Mouse (Mus musculus): ENCODE data around the gene Acvr2b.

Acvr2b gene

DNA sequence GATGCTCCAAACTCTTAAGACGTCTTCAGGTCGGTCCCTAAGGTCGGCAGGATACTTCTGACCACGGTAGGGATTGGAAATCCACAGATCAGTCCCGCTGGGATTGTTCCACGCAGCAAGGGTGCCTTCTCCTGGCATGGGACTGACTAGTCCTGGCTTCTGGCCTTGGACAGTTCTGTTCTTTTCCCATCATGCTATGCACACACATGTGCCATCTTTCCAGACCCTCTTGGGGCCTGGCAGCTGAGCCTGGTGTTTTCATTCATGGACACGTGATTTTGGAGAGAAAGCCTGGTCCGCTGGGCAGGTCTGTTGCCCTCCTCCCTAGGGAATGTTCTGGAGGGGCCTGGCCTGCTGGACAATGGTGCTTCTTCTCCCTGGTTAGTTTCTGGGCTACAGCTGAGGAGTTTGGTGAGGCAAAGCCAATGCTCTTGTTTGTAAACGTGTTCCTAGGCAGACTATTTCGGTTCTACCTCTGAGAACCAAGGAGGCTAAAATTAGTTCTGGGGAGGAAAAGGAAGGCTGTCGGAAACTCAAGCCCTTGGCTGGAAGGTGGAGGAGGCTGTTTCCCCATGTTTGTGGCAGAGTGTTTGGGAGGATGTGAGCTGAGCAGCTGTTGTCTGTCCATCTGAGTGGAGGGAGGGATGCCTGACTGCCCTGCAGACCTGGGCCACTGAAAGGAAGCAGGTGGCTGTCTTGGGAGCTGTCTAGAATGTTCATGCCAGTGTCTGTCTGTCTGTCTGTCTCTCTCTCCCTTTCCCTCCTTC is 7.2 kb downstream of the Acvr2b start:
- DNase-seq (ENCODE audit: low read depth, low spot score), result no peak

DNA sequence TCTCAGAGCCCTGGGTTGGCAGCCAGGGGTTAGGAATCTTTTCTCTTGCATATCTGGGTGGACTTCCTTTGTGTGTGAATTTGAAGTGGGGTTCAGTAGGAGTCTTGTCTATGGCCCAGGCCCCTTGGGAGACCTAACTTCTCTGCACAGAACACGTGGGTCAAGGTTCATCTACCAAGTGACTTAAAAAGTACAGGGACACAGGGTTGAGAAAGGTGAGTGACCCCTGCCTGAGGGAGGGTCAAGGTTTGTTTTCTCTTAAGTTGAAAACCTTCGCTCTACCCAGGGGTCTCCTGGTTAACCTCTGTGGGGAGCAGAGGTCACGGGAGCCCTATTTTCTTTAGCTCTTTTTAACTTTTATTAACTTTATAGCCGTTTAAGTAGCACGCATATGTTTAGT is 7.9 kb downstream of the Acvr2b start:
- no peak for DNase-seq (ENCODE audit: low read depth, low spot score)

DNA sequence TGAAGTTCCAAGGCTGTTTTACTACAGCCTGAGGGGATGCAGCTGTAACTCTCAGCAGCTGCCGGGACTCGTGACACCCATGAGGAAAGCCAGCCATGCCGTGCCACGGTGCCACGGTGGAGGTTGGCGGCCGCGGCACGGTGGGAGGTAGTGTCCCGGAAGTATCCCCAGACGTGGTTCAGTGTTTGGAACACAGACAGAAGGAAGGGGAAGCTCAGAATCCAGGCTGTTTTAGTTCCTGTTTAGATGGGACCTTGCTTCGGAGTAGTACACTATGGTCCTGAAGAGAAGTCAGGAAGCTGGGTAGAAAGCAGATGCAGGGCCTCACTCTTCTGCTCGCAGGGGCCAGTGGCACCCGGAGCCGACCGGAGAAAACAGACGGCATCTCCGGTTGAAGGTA is 16.1 kb downstream of the Acvr2b start:
- DNase-seq (ENCODE audit: low read depth, low spot score), result no peak

DNA sequence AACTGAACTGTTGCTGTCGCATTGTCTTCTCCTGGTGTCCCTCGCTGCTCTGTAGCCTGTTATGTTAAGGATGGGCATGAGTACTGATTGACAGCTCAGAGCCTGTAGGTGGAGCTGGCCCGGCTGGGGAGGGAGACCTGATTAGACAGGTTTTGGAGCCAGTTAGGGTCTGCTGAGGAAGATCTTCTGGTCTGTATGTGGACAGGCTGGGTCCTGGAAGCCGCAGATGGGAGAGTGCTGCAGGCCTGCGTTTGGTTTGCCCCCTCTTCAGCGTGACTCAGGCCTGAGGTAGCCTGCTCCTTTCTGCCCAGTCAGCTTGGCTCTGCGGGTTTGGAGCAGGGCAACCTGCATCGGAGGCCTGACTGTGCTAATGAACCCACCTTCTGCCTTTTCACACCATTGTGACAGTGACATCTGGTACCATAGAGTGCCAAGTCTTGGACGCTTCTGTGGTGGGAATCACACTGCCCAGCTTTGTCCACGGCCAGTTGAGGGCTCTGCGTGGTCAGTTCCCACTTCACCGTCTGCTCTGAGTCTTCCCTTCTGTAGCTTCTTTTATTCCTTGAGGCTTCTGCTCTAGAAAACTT is 18.0 kb downstream of the Acvr2b start:
- no peak for DNase-seq (ENCODE audit: low read depth, low spot score)

DNA sequence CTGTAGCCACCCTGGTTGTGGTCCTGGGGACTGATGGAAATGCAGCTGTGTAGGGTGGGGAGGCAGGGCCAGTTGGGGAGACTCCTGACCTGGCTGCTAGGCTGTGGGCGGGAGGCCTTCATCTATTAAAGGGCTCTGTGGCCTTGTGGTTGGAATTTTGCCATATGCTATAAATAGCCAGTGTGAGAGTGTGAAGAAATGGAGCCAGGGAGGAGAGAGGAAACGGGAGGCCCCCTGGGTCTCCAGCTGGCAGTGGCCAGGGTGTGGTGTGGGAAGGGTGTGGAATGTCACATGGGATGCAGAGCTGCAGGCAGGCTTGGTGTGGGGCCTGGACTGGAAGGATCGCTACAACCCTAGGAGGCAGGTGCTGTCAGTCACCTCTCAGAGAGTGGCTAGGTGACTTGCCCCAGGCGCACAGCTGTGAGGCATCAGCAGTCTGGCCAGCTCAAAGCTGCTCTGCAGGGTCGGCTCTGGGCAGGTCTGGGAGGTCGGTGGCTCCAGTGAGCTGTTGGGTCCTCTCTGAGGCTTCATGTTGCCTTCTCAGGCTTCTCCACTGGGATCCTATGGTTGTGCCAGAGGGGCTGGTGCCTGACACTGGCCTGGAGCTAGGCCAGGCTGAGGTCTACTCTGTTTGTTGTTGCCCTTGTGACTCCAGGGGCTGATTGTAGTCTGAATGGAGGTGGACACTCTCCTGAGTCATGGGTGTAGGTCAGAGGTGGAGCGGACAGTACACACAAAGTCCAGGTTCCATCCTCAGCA is 23.5 kb downstream of the Acvr2b start:
- no peak for DNase-seq (ENCODE audit: low read depth, low spot score)

DNA sequence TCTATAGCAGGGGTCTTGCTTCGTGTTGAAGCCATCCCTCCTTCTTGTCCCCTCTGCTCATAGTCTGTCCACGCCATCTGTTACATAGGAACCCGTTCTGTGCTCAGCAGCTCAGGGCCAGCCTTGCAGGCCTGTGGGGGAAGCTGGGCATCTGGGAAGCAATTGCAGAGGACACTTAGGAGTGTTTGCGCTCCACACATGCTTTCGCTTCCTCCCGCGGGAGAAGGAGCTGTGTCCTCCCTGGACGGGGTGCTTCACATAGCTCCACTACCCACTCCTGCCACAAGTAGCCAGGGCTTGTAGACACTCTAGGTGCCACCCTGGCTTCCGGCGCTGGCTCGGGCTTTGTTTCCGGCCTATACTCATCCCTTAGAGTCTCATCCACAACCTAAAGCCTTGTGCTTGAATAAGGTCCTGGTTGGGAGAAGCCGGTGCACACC is 24.1 kb downstream of the Acvr2b start:
- no peak for DNase-seq (ENCODE audit: low read depth, low spot score)

DNA sequence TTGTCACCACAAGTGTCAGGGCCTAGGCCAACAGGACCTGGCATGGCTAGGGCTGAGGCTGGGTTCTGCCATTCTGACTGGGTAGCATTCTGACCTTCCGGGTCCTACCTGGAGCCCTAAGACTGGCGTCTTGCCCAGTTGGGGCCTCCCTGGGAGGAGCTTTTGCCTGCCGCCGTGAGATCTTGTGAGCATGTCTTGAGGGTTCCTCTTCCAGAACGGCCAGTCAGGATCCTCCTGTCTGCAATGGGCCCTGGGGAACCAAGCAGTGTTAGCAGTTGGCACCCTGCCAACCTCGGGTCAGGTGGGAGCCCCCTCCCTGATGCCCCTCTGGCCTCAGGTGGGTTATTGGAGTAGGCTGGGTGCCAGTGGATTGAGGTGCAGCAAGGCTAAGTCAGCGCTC is 24.6 kb downstream of the Acvr2b start:
- no peak for DNase-seq (ENCODE audit: low read depth, low spot score)

DNA sequence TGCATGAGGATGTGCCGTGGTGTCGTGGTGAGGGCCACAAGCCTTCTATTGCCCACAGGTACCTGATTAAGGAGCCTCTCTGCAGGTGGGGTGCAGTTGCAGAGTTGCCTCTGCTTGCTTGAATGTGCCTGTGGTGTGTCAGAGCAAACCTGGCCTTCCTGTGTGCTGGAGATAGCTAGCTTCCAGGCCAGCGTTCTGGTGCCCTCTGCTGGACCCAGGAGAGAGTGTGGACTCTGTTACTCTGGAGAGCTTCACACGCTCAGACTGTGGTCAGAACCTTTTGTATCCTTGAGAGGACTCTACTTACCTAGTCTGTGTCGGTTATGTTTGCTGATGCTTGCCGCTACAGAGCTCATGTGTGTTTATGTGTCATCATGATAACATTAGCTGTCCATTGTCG is 28.4 kb downstream of the Acvr2b start:
- DNase-seq (ENCODE audit: low read depth, low spot score), result peak; percentile 55

DNA sequence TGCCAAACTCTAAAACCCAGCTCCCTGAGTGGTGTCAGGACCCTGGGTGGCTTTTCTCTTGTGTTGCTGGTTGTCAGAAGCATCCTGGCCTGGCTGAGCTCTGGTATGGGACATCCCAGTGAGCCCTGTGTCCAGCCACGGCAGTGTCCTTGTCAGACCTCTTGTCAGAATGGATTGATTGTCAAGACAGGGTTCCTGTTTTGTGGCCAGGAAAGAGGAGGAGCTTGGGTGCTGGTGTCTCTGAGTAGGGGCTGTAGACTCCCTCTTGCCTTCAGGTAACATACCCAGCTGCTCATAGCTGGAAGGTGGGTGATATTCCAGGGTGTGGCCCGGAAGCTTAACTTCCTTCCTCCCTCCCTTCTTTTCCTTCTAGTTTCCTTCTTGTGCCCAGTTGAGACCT is 33.9 kb downstream of the Acvr2b start:
- no peak for DNase-seq (ENCODE audit: low read depth, low spot score)

DNA sequence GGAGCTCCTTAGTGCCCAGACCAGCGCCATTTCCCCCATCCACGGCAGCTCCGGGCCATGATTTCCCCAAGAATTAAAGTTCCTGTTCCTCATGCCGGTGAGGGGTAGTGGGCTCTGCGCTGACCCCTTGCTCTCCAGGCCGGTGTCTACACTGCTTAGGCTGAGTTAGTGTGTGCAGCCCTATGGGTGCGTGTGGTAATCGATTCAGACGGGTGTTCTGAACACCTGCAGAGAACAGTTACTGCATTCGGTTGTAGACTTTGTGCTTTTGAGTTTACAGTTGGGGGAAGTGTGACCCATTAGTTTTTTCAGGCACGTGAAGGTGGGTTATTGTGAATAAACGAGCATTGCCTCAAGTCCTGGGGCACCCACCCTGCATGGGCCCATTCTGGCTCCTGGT is 36.1 kb downstream of the Acvr2b start:
- DNase-seq (ENCODE audit: low read depth, low spot score), result no peak

DNA sequence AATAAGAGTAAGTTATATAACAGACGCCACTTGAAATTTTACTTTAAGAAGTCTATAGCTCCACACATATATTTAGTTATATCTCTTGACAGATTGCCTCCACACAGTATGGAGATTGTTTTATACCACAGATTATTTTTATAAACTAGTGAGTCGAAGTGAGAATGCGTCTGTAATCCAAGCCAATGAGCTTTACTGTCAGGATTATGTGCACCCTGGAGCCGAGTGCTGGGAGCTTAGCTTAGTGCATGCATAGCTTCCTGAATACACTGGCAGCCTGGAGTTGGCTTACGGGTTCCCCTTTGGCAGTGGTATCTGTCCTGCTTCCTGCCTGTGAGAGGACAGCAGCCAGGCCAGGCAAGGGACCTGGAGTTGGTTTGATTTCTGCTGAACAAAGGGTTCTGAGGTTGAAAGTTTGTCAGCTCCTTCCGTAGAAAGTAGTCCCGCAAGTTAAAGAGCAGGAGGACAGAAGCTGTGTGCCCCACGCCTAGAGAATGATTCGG is 36.6 kb downstream of the Acvr2b start:
- no peak for DNase-seq (ENCODE audit: low read depth, low spot score)

DNA sequence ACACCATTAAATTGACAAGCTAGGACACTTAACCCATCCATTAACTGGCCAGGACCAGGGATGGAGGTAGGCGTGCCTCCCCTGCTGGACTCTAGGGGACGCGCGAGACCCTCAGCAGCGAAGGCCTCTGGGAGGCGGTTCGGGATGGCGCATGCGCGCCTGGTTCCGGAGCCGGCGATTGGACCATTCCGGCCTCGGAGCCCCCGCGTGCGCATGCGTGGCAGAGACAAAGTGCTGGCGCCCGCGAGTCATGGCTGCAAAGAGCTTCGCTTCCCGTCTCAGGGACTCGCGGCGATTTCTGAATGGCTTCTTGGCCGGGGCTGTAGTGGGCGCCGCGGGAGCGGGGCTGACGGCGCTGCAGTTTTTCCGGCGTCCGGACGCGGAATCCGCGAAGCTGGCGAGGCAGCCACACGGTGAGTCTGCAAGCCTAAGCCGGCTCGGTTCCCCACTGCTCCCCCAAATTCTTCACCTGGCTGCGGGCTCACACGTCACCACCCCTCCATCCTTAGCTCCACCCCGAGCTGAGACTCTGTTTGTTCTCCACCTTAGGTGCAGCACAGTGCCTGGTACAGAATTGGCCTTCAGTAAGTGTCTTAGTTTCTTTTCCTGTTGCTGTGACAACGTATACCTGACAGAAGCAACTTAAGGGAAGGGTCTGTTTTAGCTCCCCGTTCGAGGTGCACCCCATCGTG is 43.0 kb downstream of the Acvr2b start, which contains the start of gene Exog:
Exog (plus strand) TSS at position 206 of the 692 bp plus-strand sequence.
- DNase-seq (ENCODE audit: low read depth, low spot score), result peak; percentile 92

DNA sequence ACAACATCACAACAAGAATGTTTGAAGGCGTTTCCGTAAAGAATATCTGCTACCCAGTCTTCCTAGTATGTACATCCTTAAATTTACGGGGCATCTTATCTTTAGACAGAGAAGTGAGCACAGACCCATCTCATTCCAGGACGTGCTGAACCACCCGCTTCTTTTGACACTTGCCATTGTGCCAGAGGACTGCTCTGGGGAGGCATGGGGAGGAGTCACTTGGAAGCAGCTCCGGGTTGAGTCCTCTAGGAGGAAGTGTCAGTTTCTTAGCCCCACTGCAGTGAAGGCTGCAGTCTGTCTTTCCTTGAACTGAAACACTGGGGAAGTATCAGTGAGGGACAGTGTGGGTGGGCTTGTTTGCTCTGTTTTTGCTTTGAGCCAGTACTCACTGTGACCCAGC is 43.8 kb downstream of the Acvr2b start:
- peak; percentile 23 for DNase-seq (ENCODE audit: low read depth, low spot score)

DNA sequence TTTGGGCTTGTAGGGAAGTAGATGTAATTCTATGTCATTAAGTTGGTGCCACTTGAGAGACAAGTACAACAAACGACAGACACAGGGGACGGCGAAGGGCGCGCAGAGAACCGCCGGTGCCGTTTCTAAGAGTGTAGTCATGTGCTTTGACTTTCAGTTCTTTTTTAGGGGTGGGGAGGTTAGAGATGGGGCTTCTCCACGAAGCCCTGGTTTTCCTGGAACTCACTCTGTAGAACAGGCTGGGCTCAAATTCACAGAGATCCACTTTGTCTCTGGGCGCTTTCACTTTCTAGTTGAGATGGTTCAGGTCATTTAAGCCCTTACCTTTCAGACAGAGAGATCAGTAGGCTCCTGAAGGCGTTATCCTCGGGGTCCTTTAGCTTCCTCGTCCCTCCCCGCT is 54.0 kb downstream of the Acvr2b start:
- no peak for DNase-seq (ENCODE audit: low read depth, low spot score)

DNA sequence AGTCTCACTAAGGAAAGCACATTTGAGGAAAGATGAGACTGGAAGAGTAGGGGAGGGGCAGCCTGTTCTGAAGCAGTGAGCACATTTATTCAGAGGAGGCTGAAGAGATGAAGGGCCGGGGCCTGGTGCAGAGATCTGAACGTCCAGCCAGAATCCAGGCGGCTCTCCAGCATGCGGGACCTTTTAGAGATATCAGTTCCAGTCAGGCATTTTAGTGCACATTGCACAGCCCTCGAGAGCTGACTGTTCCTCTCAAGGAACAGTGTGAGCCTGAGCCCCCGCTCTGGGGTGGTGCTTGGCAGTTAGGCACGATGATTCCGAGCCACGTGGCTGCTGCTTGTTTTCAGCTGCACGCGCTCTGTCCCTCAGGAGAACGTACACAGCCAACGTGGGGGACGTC is 55.2 kb downstream of the Acvr2b start:
- no peak for DNase-seq (ENCODE audit: low read depth, low spot score)

DNA sequence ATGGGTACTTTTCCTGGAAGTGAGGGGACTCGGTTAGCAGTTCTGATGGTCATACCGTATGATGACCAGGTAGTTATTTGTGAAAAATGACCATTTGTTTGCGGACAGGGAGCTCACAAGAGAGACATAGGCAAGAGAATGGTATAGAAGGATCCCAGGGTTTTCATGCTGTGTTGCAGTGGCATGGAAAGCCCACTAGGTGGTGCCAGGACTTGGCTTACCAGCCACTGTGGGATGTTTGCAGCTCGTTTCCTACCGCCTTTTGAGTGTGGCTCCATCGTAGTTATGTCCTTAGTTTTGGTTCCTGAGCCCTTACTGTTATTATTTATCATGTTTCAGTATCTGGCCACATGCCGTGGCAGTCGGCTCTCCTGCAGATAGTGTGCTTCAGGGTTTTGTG is 58.5 kb downstream of the Acvr2b start:
- DNase-seq (ENCODE audit: low read depth, low spot score), result peak; percentile 49

DNA sequence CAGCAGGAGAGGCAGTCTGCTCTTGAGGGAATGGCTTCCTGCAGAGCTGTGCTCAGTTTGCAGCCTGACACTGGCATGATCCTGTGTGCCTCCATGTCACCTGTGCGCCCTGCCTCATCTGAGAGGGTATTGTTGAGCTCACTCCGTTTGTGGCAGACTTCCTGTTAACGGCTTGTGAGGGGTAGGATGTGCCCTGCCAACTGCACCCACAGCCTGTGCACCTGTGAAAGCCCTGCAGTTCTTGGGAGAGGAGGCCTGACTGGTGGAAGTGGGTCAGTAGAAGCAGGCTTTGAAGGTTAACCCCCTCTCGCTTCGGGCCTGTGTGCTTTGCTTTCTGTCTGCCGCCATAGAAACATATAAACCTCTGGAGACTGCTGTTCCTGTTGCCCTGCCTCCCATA is 63.1 kb downstream of the Acvr2b start:
- DNase-seq (ENCODE audit: low read depth, low spot score), result no peak

DNA sequence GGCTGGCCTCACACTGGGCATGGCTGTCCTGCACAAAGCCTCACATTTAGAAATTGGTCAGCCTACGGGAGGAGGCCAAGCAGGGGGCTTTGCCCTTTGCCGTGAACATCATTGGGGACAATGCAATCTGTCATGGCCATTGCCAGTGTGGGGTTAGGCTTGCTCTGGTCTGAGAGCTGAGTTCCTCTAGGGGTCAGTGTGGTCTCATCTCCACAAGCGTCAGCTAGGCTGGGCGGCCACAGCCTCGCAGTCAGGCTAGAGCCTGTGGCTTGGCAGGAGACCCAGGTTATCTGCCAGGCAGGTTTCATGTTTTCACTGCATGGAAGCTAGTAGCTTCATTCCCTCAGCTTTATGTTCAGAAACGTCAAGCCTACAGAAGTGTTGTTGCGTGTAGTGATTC is 63.7 kb downstream of the Acvr2b start:
- DNase-seq (ENCODE audit: low read depth, low spot score), result no peak

DNA sequence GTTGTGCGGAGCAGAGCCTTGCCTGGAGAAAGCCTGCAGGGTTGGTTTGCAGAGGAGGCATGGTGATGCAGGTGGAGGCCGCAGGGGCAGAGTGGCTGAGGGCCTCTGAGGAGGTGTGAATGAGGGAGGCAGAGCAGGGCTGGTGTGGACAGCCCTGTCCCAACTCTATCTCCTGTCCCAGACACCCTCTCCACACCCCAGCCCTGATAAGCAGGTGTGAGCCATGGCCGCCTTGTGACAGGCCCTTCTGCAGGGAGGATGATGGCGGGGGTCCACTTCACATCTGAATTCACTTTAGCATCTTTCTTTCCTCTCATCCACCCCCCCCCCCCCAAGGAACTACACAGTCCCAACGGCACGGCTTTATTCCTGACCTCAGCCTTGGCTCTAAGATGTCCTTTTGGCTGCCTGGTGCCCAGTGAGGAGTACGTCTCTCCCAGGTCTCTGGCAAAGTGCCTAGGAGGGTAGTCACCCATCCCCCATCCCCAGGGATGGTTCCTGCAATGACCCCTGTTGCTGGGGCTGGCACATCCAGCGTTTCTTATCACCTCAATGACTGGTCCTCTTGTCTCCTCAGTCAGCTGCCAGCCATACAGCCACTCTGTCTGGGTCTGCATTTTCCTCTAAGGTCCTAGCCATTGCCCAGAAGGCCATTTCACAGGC is 67.9 kb downstream of the Acvr2b start:
- no peak for DNase-seq (ENCODE audit: low read depth, low spot score)

DNA sequence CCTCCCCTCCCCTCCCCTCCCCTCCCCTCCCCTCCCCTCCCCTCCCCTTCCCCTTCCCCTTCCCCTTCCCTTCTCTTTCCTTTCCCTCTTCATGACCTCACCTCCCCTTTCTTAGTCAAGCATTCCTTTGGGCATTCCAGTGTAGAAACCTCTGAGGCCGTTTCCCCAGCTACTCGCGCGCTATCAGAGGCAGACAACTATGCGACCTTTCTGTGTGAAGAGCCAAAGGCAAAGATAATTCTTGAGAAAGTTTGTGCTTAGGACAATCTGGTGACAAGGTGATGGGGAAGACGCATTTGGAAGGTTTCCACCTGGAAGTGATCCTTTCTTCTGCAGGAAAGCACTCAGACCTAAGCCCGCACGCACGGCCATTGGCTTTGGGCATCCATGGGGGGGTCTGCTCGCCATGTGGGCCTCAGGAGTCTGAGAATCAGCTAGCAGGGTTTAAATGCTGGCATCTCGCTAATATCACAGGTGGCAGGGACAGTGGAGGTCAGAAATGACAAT is 70.5 kb downstream of the Acvr2b start:
- DNase-seq (ENCODE audit: low read depth, low spot score), result no peak

DNA sequence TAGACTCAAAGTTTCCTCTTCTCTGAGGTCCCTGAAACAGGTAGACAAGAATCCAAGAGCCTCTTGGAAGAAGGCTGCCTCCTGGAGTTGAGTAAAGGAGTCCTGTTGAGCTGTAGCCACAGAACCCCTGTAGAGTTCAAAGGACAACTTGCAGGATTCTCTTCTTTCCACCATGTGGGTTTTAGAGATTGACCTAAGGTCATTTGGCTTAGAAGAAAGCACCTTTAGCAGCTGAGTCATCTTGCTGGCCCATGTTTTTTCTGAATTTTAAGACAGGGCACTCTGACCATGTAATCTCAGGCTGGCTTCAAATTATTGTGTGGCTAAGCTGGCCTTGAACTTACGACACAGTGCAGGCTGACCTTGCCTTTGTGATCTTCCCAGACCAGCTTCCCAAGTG is 71.1 kb downstream of the Acvr2b start:
- DNase-seq (ENCODE audit: low read depth, low spot score), result no peak
